Mouse (Mus musculus) lung, postnatal 0 days (tissue): ENCODE results near the gene Nme7.

Experiments
- CTCF ChIP-seq: IDR thresholded peaks from 2 replicates; pipeline ENCODE4 v1.5.1; 2016; ENCODE audit warnings: antibody characterized with exemption, mild to moderate bottlenecking
- EP300 ChIP-seq: IDR thresholded peaks from 2 replicates; pipeline ENCODE4 v1.6.1; 2016; ENCODE audit warnings: antibody characterized with exemption, mild to moderate bottlenecking, control low read depth

DNA sequence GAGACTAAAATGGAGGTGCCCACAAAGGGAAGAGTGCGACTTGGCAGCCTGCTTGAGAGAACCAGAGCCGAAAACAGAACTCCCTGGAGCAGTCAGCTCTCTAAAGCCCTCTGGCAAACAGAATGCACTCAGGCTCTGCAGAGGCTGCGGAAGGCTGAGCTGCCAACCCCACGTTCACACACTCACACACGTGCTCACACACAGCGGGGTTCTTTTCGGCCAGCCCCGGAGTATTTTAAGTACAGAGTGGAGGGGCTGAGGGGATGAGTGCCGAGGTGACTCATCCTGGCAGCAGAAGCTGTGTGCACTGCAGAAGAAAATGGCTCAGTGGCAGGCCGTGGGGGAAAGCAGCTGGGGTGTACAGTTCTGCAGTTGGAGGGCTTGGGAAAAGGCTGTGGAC is 157.8 kb downstream of the Nme7 start:
- TF ChIP-seq CTCF (no peak), EP300 (no peak)
